Mouse (Mus musculus) kidney, adult 2 months (tissue): ENCODE measurements around the gene Gsg1l.

Experiments
- CTCF ChIP-seq: fragments of 200-500 bp; conservative IDR thresholded peaks from 2 replicates; pipeline ENCODE4 v1.5.1; 2011; ENCODE audit warnings: low read depth, mild to moderate bottlenecking, control low read depth, low read length, moderate library complexity, mixed read lengths; ENCODE audit not compliant: insufficient read depth, insufficient read length
- POLR2A ChIP-seq: fragments of 200-500 bp; IDR thresholded peaks from one replicate; pipeline ENCODE4 v1.6.1; 2011; ENCODE audit warnings: low read depth, low read length, control low read depth

DNA sequence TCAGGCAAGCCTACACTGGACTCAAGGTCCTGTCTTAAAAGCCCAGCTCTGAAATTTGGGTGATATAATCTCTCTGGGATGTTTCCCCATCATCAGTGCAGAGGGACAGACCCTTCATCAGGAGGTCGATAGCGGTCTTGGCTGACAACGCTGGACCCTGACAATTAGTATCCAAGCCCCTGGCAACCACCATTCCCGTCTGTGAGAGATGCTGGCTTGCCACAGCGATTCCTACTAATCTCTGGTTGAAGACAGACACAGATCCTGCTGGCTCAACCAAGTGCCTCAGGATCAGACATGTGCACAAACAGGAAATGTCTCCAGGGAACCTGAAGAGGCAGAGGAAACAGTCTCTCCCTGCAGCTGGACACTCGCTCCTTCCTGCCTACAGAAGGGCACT lies 62.2 kb downstream of the Gsg1l start:
- TF ChIP-seq CTCF (no peak), POLR2A (no peak)
